Mouse (Mus musculus): Measurements from ENCODE around the gene Exoc6.

DNA sequence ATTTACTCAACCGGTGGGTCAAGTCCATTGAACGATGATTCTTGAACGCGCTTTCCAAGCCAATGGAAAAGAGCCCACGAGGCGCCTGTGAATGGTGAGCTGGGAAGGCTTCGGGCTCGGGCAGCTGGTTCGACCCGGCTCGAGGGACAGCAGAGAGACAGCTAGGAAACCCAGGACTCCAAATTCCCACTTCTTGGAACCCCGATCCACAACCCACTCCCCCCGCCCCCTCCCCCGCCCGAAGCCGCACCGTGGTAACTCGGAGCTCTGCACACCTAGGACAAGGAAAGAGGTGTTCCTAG, 147.1 kb downstream of the Exoc6 start:
- TF ChIP-seq GATA1 (IDR thresholded peaks at IDR 0.05; ENCODE audit: low read length) = no peak
- no peak for TF ChIP-seq TAL1 (IDR thresholded peaks at IDR 0.05; ENCODE audit: low read length)

All from erythroblast, embryonic 14.5 days (primary cell).